Mouse (Mus musculus) megakaryocyte, embryonic 14.5 days (primary cell): ENCODE measurements around the gene Wdr13. TPM values are rescaled to one million over a fixed set of nuclear protein-coding genes. Genes with fewer than 3 reads are reported as not detected.
A peak's percentile ranks its signal among the peaks of the same experiment; 100 is the strongest.

Experiments used
- H3K27me3 ChIP-seq: replicated peaks from 2 replicates; pipeline ENCODE3; 2012; ENCODE audit warnings: inconsistent platforms
- H3K36me3 ChIP-seq: replicated peaks from 2 replicates; pipeline ENCODE3; 2012; ENCODE audit warnings: low read length, inconsistent platforms, mixed read lengths
- H3K4me1 ChIP-seq: 2 replicates; pipeline ENCODE4 v1.6.1; 2012; ENCODE audit warnings: inconsistent platforms
- H3K4me3 ChIP-seq: replicated peaks from 2 replicates; pipeline ENCODE3; 2012; ENCODE audit warnings: moderate library complexity, mild to moderate bottlenecking, inconsistent platforms
- H3K9me3 ChIP-seq: 2 replicates; pipeline ENCODE4 v1.6.1; 2012; ENCODE audit warnings: inconsistent platforms
- FLI1 ChIP-seq: IDR thresholded peaks from 2 replicates; pipeline ENCODE4 v1.6.1; 2012; ENCODE audit warnings: low read length, inconsistent platforms, mixed read lengths
- GATA1 ChIP-seq: IDR thresholded peaks from 3 replicates; pipeline ENCODE4 v1.6.1; 2012; ENCODE audit warnings: mixed read lengths, low read length, inconsistent platforms, borderline replicate concordance
- polyA plus RNA-seq: library from polyadenylated mRNA; stranded (reverse); fragments of >175 nt; gene quantifications from 2 replicates; pipeline ENCODE4 v1.2.3, GENCODE M21; 2012; ENCODE audit warnings: low replicate concordance; ENCODE audit not compliant: insufficient read depth

Gene Wdr13
- polyA plus RNA-seq, 1 experiment: 23.4 TPM

- peaks cover 27% of the 10 kb centered on the region for H3K4me1 ChIP-seq
- TF ChIP-seq FLI1 (no peak), GATA1 (no peak)
Observed at GRCm38 (mm10) chrX:8145153-8145991, 12.7 kb upstream of the Wdr13 start, which contains the start of gene Rbm3. Gene Rbm3 (minus strand): TSS chrX:8145880.

GRCm38 (mm10) chrX:8143750-8144149 is 11.1 kb upstream of the Wdr13 start:
- TF ChIP-seq FLI1 (no peak), GATA1 (no peak)
- peaks cover 14% of the 10 kb centered on the region for H3K9me3 ChIP-seq
- H3K4me1 ChIP-seq: peaks cover 27% of the 10 kb centered on the region
- peaks cover 49% of the 10 kb centered on the region for H3K36me3 ChIP-seq
- peak overlapping the region; percentile 95 for H3K4me3 ChIP-seq
- no peaks in the 10 kb centered on the region for H3K27me3 ChIP-seq

More at GRCm38 (mm10) chrX:8145153-8145991, 12.7 kb upstream of the Wdr13 start, which contains the start of gene Rbm3:
- Histone ChIP-seq H3K4me3 (peak within 1 kb of the TSS; percentile 95), H3K27me3 (no peaks in the 10 kb centered on the region), H3K9me3 (peaks cover 14% of the 10 kb centered on the region), H3K36me3 (peaks cover 39% of the 10 kb centered on the region)

- TF ChIP-seq GATA1 (no peak), FLI1 (no peak)
- H3K4me3 ChIP-seq: no peak overlapping the region
- H3K36me3 ChIP-seq: peaks cover 57% of the 10 kb centered on the region
- H3K9me3 ChIP-seq: peaks cover 14% of the 10 kb centered on the region
- peaks cover 27% of the 10 kb centered on the region for H3K4me1 ChIP-seq
- no peaks in the 10 kb centered on the region for H3K27me3 ChIP-seq
Observed at GRCm38 (mm10) chrX:8142948-8143347, 10.3 kb upstream of the Wdr13 start.

GRCm38 (mm10) chrX:8141058-8141457 is 8.4 kb upstream of the Wdr13 start:
- H3K9me3 ChIP-seq: peaks cover 14% of the 10 kb centered on the region
- peaks cover 17% of the 10 kb centered on the region for H3K4me1 ChIP-seq
- H3K36me3 ChIP-seq: peaks cover 74% of the 10 kb centered on the region
- H3K27me3 ChIP-seq: no peaks in the 10 kb centered on the region
- TF ChIP-seq FLI1 (no peak), GATA1 (no peak)
- H3K4me3 ChIP-seq: no peak overlapping the region

GRCm38 (mm10) chrX:8140446-8140845 is 7.8 kb upstream of the Wdr13 start:
- peaks cover 74% of the 10 kb centered on the region for H3K36me3 ChIP-seq
- TF ChIP-seq GATA1: no peak
- TF ChIP-seq FLI1: no peak
- H3K4me1 ChIP-seq: peaks cover 16% of the 10 kb centered on the region
- H3K27me3 ChIP-seq: no peaks in the 10 kb centered on the region
- H3K4me3 ChIP-seq: no peak overlapping the region
- peaks cover 14% of the 10 kb centered on the region for H3K9me3 ChIP-seq

GRCm38 (mm10) chrX:8139480-8139879 is 6.8 kb upstream of the Wdr13 start:
- Histone ChIP-seq H3K27me3 (no peaks in the 10 kb centered on the region), H3K9me3 (peaks cover 7% of the 10 kb centered on the region), H3K4me3 (no peak overlapping the region), H3K36me3 (peaks cover 73% of the 10 kb centered on the region), H3K4me1 (peaks cover 16% of the 10 kb centered on the region)
- TF ChIP-seq FLI1 (no peak), GATA1 (no peak)

GRCm38 (mm10) chrX:8135886-8136285 is 3.2 kb upstream of the Wdr13 start:
- H3K9me3 ChIP-seq: no peaks in the 10 kb centered on the region
- H3K4me3 ChIP-seq: no peak overlapping the region
- TF ChIP-seq GATA1 (no peak), FLI1 (no peak)
- H3K36me3 ChIP-seq: peaks cover 50% of the 10 kb centered on the region
- H3K4me1 ChIP-seq: peaks cover 16% of the 10 kb centered on the region
- no peaks in the 10 kb centered on the region for H3K27me3 ChIP-seq

- peaks cover 50% of the 10 kb centered on the region for H3K36me3 ChIP-seq
- H3K27me3 ChIP-seq: no peaks in the 10 kb centered on the region
- peaks cover 22% of the 10 kb centered on the region for H3K4me1 ChIP-seq
- H3K9me3 ChIP-seq: no peaks in the 10 kb centered on the region
- peak overlapping the region; percentile 95 for H3K4me3 ChIP-seq
- TF ChIP-seq FLI1: no peak
- no peak for TF ChIP-seq GATA1
Observed at GRCm38 (mm10) chrX:8131393-8131792, 1.3 kb downstream of the Wdr13 start.

GRCm38 (mm10) chrX:8125235-8125634 is 7.5 kb downstream of the Wdr13 start:
- Histone ChIP-seq H3K9me3 (no peaks in the 10 kb centered on the region), H3K4me1 (peaks cover 8% of the 10 kb centered on the region; the same call in 1 of the 2 replicates), H3K27me3 (no peaks in the 10 kb centered on the region), H3K36me3 (peaks cover 86% of the 10 kb centered on the region), H3K4me3 (no peak overlapping the region)
- no peak for TF ChIP-seq GATA1
- TF ChIP-seq FLI1: no peak

- peaks cover 3% of the 10 kb centered on the region; the same call in 1 of the 2 replicates for H3K4me1 ChIP-seq
- H3K27me3 ChIP-seq: no peaks in the 10 kb centered on the region
- peaks cover 83% of the 10 kb centered on the region for H3K36me3 ChIP-seq
- TF ChIP-seq FLI1 (no peak), GATA1 (no peak)
- H3K9me3 ChIP-seq: peaks cover 4% of the 10 kb centered on the region; the same call in 1 of the 2 replicates
- no peak overlapping the region for H3K4me3 ChIP-seq
Observed at GRCm38 (mm10) chrX:8123821-8124470, 8.7 kb downstream of the Wdr13 start.
